Mouse (Mus musculus): ENCODE results near the gene Foxj1.

The Foxj1 gene

DNA sequence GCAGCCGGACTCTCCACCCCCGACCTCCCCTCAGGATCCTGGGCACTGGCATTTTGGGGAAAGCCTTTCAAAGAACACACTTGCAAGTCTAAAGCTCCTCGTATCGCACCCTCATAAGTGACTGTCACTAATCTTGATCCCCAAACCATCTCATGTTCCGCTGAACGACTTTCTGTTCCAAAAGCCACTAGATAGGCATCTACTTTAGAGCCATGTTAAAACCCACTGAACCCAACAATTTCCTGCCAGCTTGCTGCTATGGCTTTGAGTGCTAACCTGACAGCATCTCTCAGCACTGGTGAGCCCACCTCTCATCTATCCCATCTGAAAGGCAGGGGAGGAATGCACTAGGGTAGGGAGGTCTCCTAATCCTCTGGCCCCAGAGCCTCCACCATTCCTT, 2.3 kb upstream of the Foxj1 start:
- no peak for DNase-seq

GRCm38 (mm10) chr11:116337000-116337399, 1.8 kb upstream of the Foxj1 start:
- no peak for DNase-seq

DNA sequence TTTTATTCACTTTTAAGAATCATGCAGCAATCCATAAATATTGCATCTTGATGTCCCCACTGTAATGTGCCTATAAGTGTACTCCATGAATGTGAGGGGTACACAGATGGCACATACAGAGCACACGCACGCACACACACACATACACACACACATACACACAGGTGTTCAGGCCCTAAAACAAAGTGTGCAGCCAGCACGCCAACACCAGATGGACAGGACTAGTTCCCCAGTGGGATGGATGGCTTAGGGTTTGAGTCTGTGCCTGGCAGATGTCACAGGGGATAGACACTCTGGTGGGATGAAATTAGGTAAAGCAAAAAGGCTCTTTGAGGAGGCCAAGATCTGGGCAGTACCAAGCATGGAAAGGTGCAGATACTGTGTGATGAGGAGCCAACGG, 1.2 kb upstream of the Foxj1 start:
- no peak for DNase-seq

- DNase-seq: no peak
Observed at GRCm38 (mm10) chr11:116334417-116334782, 799 bp downstream of the Foxj1 start.

DNA sequence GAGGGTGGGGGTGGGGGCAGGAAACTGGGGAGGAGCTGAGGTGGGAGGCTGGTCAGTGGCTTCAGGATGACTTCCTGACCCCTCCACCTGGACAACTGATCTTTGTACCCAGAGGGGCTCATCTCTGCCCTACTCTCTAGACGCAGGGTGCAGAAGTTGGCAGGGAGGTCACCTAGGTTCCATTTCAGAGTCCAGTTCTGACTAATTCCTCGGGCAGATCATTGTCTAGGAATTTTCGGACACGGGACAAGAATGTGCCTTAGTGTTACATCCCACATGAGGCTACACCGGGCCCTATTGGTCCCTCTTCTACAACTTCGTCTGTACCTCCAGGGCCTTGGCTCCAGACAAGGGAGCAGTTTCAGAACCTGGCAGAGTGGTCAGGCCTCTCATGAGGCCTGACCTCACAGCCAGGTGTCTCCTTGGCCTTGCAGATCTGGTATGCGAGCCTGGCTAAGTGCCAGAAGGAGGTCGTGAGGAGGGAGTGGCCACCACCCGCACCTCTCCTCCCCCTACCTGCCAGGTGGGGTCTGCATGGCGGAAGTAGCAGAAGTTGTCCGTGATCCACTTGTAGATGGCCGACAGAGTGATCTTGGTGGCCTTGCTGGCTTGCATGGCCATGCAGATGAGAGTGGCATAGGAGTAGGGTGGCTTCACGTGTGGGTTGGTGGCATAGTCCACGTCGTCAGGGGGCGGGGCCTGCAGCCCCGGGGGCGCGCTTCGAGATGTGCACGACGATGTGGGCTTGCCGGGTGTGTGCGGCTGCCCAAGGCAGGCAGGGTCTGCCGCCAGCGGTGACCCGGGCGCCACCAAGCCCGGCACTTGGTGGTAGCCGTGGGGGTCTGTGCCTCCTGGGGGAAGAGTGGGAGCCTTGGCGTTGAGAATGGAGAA, 1.4 kb downstream of the Foxj1 start:
- DNase-seq: no peak

DNA sequence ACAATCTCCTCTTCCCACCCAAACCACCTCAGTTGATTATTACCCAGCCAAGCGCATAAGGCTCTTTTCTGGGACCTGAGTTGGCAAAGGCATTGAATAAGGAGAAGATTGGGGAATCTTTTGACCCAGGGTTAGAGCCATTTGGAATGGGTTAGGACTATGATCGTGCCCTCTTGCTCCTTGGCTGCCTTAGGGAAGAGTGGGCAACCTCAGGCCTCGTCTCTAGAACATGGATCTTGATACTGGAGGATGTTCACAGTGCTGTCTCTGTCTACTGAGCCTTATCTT, 2.3 kb downstream of the Foxj1 start:
- DNase-seq: no peak

DNA sequence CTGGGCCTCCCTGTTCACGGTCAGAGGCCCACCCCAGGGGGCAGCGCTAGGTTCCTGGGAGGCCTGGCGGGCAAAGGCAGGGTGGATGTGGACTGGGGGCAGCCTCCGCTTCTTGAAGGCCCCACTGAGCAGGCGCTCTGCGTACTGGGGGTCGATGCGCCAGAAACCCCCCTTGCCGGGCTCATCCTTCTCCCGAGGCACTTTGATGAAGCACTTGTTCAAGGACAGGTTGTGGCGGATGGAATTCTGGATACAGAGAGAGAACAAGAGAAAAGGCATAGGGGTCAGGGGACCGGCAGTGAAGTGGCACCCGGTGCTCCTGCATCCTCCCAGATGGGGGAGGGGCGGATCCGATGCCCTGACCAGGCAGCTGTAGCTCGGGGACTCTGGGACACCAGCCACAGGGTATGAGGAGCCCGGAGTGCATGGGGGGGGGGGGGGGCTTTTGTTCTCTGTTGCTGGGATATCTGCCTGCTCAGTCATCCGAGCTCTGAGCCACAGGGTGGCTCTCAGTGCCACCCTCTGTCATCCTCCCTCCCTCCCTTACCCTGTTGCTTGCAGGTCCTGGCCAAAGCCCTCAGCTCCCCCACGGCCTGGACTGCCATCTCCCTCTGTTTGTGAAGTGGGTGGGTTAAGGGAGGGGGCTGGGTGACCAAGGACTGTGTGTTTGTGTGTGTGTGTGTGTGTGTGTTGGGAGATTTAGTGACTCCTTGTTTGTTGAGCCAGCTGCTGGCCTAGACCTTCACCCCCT, 2.8 kb downstream of the Foxj1 start:
- DNase-seq: peak; percentile 27

DNA sequence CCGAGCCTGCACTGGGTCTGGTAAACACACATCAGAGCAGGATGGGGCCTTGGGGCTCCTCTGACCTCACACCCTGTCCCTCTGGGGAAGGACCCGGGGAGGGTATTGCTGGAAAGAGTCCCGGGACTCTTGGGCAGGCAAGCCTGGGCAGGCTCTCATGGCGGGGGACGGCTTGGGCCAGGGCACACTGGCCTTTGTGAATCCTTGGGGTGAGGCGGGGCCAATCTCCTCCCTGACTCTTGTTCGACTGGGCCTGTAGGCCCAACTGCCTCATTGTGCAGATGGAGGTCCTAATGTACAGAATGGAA, 5.0 kb downstream of the Foxj1 start:
- no peak for DNase-seq

- DNase-seq: no peak
Observed at GRCm38 (mm10) chr11:116329314-116330210, 5.6 kb downstream of the Foxj1 start.

- DNase-seq: no peak
Observed at GRCm38 (mm10) chr11:116326963-116327603, 8.1 kb downstream of the Foxj1 start.

DNA sequence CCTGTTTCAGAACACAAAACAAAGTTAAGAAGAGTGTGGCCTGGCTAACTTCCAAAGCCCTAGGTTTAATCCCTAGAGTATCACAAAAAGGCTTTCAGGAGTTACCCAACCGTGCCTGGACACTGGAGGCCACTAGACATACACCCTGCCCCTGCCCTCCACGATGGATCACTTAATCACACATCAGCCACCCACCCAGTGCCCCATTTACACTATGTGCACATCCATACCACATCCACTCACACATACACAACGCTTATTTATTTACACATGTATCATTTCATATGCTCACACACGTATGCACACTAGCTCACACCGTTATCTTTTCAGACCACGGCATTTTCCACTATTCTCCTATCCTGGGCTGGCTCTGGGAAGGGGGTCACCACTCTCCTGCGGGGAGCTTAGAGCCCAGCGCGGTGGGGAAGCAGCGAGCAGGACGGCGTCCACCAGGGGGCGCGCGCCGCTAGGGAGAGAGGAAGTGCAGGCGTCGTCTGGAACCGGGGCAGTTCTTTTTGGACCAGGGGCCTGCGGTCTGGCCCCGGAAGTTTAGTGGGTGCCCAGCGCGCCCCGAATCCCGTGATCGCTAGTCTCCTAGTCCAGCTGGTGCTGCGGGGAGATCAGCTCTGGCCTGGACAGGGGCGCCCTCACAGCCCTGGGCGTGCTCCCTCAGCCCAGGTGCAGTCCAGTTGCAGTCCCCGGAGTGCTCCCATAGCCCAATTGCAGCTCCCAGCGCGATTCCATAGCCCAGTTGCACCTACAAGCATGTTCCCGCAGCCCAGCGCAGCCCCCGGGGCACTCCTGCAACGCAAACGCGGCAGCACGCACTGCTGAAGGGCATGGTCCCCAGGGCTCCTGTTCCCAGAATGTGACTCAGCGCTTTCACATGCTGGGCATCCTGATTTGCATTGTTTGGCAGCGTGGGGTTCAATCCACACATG, 16.2 kb downstream of the Foxj1 start:
- peak; percentile 67 for DNase-seq

- DNase-seq: no peak
Observed at GRCm38 (mm10) chr11:116312359-116312758, 22.8 kb downstream of the Foxj1 start.

GRCm38 (mm10) chr11:116311169-116311568, 24.0 kb downstream of the Foxj1 start:
- no peak for DNase-seq

GRCm38 (mm10) chr11:116309601-116310000, 25.6 kb downstream of the Foxj1 start:
- no peak for DNase-seq

- no peak for DNase-seq
Observed at GRCm38 (mm10) chr11:116307762-116308531, 27.3 kb downstream of the Foxj1 start.

DNA sequence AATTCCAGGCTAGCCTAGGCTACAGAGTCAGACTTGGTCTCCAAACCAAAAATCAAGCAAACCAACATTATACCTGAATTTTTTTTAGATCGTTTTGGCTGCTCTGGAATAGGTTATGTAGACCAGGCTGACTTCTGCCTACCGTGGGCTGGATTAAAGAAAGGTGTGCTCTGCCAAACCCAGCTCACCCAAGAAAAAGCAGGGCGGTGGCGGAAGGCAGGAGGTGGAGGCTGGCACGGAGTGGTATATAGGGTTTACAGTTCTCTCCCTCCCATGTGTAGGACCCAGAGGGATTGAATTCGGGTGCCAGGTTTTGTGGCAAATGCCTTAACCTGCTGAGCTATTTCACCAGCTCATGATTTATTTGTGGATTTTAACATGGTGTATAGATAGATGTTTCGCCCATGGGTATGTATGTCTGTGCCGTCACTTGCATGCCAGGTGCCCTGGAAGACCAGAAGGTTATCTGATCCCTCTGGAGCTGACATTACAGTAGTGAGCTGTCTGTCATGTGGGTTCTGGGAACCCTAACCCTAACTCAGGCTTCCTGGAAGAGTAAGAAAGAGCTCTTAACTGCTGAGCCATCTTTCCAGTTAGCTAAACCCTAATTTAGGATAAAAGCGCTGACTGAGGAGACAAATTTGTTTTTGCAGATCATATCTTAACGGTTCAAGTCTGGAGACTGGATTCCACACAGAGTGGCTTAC, 28.0 kb downstream of the Foxj1 start, which contains the start of gene Exoc7:
Gene Exoc7, minus strand, starts transcription at position 215 of the 707 bp plus-strand sequence.
- DNase-seq: peak; percentile 56

GRCm38 (mm10) chr11:116306126-116306982, 28.8 kb downstream of the Foxj1 start:
- DNase-seq: peak; percentile 93

DNA sequence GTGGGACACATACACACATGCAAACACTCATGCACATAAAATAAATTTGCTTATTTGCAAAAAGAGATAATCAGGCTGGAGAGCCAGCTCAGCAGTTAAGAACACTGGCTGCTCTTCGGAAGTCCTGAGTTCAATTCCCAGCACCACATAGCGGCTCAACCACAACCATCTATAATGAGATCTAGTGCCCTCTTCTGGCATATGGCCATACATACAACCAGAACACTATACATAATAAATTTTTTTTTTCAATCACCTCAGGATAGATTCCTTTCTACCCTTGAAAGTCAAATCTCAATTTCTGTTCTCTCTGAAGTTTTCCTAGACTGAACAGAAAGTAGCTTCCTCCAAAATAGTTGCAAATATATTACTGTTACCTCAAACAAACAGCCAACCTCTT, 29.8 kb downstream of the Foxj1 start:
- DNase-seq: no peak

- peak; percentile 87 for DNase-seq
Observed at GRCm38 (mm10) chr11:116298621-116299020, 36.6 kb downstream of the Foxj1 start.
